In the genomic region with DNA sequence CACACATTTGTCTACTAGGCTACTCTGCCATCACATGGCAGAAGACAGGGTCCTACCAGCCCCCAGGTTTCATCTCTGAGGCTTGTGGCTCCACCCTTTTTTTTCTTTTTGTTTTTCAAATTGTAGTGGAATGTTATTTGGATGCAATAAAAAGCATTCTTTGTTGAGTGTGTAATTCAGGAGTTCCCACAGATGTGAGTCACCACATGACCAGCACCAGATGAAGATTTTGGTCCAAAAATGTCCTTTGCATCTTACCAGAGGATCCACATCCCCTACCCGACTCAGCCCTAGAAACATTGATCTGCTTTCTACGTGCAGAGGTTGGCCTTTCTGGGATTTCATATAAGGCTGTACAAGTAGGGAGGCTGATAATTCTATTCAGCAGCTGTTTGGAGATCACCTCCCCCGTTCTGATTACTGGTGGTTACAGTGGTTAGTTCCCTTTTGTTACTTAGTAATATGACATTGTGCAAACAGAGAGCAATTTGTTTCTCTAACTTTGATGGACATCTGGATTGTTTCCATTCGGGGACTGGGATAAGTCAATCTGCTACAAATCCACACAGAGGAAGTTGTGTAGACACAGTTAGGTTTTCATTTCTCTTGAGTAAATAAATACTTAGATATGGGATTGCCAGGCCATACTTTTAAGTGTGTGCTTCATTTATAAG, we compare ENCODE assay signal across 30 mouse cellular contexts.
A peak's percentile ranks its signal among the peaks of the same experiment; 100 is the strongest.
DNase-seq lines count a peak whose midpoint lies in the region; ATAC-seq and TF ChIP-seq lines count a peak whose summit lies in the region.
"Had no signal": no experiment of that assay in that cellular context is flagged by ENCODE, and none has a peak within 500 bp of the region (broad histone marks: within the 10 kb centered on the region; RNA-seq: fewer than 3 reads in every experiment).

No protein-coding gene starts in this region.

- no peak overlapping the region for H3K4me3 ChIP-seq in intestine, embryonic 14.5 days (ENCODE audit: low read depth, low read length)
- no peak overlapping the region for H3K4me3 ChIP-seq in intestine, postnatal 0 days (ENCODE audit: low read depth, low read length)
- no peak overlapping the region for H3K4me3 ChIP-seq in stomach, postnatal 0 days (ENCODE audit: low read depth, low read length)
- no peak overlapping the region for H3K4me3 ChIP-seq in forebrain, postnatal 0 days (ENCODE audit: low read depth, low read length)
- H3K4me3 ChIP-seq: embryonic facial prominence, embryonic 15.5 days; forebrain, embryonic 10.5 days; heart, embryonic 12.5 days; hindbrain, embryonic 12.5 days; limb, embryonic 12.5 days; megakaryocyte, embryonic 14.5 days had no signal

- peaks cover 34% of the 10 kb centered on the region for H3K4me1 ChIP-seq in intestine, embryonic 14.5 days (replicated peaks; ENCODE audit: control insufficient read depth, insufficient read depth, low read length)
- no peaks in the 10 kb centered on the region for H3K4me1 ChIP-seq in intestine, postnatal 0 days (replicated peaks; ENCODE audit: control insufficient read depth, insufficient read depth, low read length)
- H3K4me1 ChIP-seq in stomach, postnatal 0 days (replicated peaks; ENCODE audit: control insufficient read depth, insufficient read depth): peaks cover 3% of the 10 kb centered on the region; the same call in 1 of the 2 replicates
- H3K4me1 ChIP-seq in forebrain, postnatal 0 days (ENCODE audit: insufficient read depth): no peaks in the 10 kb centered on the region
- H3K4me1 ChIP-seq: forebrain, embryonic 10.5 days; megakaryocyte, embryonic 14.5 days had no signal

- no peaks in the 10 kb centered on the region for H3K27me3 ChIP-seq in intestine, embryonic 14.5 days (replicated peaks; ENCODE audit: control insufficient read depth, insufficient read depth, low read length)
- no peaks in the 10 kb centered on the region for H3K27me3 ChIP-seq in intestine, postnatal 0 days (replicated peaks; ENCODE audit: control insufficient read depth, insufficient read depth, low read length)
- no peaks in the 10 kb centered on the region for H3K27me3 ChIP-seq in stomach, postnatal 0 days (ENCODE audit: control insufficient read depth, insufficient read depth, low read length)
- H3K27me3 ChIP-seq in forebrain, postnatal 0 days (ENCODE audit: insufficient read depth, low read length): no peaks in the 10 kb centered on the region

- H3K27ac ChIP-seq in intestine, embryonic 14.5 days (ENCODE audit: low read depth): peak overlapping the region; percentile 65
- H3K27ac ChIP-seq in intestine, postnatal 0 days (ENCODE audit: low read depth, low read length): no peak overlapping the region
- H3K27ac ChIP-seq in stomach, postnatal 0 days (replicated peaks): 0 out of 2 replicates have a peak overlapping the region, but pooled peaks have one; percentile 61
- no peak overlapping the region for H3K27ac ChIP-seq in forebrain, postnatal 0 days (ENCODE audit: low read depth, low read length)
- H3K27ac ChIP-seq: embryonic facial prominence, embryonic 15.5 days; forebrain, embryonic 10.5 days; hindbrain, embryonic 12.5 days; limb, embryonic 12.5 days had no signal

- no peak for ATAC-seq in intestine, embryonic 14.5 days (replicated peaks; ENCODE audit: low FRiP score, low TSS enrichment, low read depth)
- no peak for ATAC-seq in intestine, postnatal 0 days
- ATAC-seq in common myeloid progenitor, adult 5-6 weeks (replicated peaks; ENCODE audit: low read depth, poor library complexity, severe bottlenecking): peak; percentile 71
- ATAC-seq in megakaryocyte, adult 5-6 weeks (ENCODE audit: poor library complexity, severe bottlenecking): peak; percentile 66
- ATAC-seq in stomach, postnatal 0 days (ENCODE audit: low FRiP score, low TSS enrichment): no peak
- no peak for ATAC-seq in forebrain, postnatal 0 days
- ATAC-seq: forebrain, embryonic 16.5 days; liver, postnatal 0 days; midbrain, embryonic 16.5 days had no signal

- no peaks in the 10 kb centered on the region for H3K36me3 ChIP-seq in intestine, embryonic 14.5 days (ENCODE audit: control insufficient read depth, insufficient read depth, low read length)
- no peaks in the 10 kb centered on the region for H3K36me3 ChIP-seq in intestine, postnatal 0 days (ENCODE audit: control insufficient read depth, insufficient read depth)
- no peaks in the 10 kb centered on the region for H3K36me3 ChIP-seq in stomach, postnatal 0 days (ENCODE audit: control insufficient read depth, insufficient read depth, low read length)
- H3K36me3 ChIP-seq in forebrain, postnatal 0 days (ENCODE audit: insufficient read depth): no peaks in the 10 kb centered on the region
- H3K36me3 ChIP-seq: embryonic facial prominence, embryonic 15.5 days; forebrain, embryonic 10.5 days; heart, embryonic 12.5 days; hindbrain, embryonic 12.5 days; limb, embryonic 12.5 days had no signal

- 39% methylated on average over 4 of the region's 4 CpGs for WGBS in intestine, embryonic 14.5 days
- 41% methylated on average over 4 of the region's 4 CpGs for WGBS in intestine, postnatal 0 days
- WGBS in stomach, postnatal 0 days: 20% methylated on average over 4 of the region's 4 CpGs
- 76% methylated on average over 4 of the region's 4 CpGs for WGBS in forebrain, postnatal 0 days

- no peak overlapping the region for H3K9ac ChIP-seq in intestine, embryonic 14.5 days (ENCODE audit: low read length)
- H3K9ac ChIP-seq in intestine, postnatal 0 days (ENCODE audit: low read depth, low read length): no peak overlapping the region
- no peak overlapping the region for H3K9ac ChIP-seq in stomach, postnatal 0 days (ENCODE audit: low read length)
- H3K9ac ChIP-seq in forebrain, postnatal 0 days: no peak overlapping the region
- H3K9ac ChIP-seq: embryonic facial prominence, embryonic 15.5 days; heart, embryonic 12.5 days; hindbrain, embryonic 12.5 days; limb, embryonic 12.5 days; liver, postnatal 0 days had no signal

- H3K4me2 ChIP-seq in intestine, embryonic 14.5 days (ENCODE audit: low read length): no peak overlapping the region
- H3K4me2 ChIP-seq in intestine, postnatal 0 days (replicated peaks; ENCODE audit: low read depth): no peak overlapping the region
- no peak overlapping the region for H3K4me2 ChIP-seq in stomach, postnatal 0 days (replicated peaks; ENCODE audit: low read depth)
- H3K4me2 ChIP-seq in forebrain, postnatal 0 days (ENCODE audit: low read depth): no peak overlapping the region
- H3K4me2 ChIP-seq: embryonic facial prominence, embryonic 15.5 days; heart, embryonic 12.5 days; hindbrain, embryonic 12.5 days; limb, embryonic 12.5 days; liver, embryonic 11.5 days had no signal

- TF ChIP-seq EP300 in stomach, postnatal 0 days (optimal IDR thresholded peaks at IDR 0.05): no peak

- no peak for TF ChIP-seq CTCF in intestine, postnatal 0 days (IDR thresholded peaks at IDR 0.05; ENCODE audit: low read depth)
- TF ChIP-seq CTCF in stomach, postnatal 0 days (IDR thresholded peaks at IDR 0.05; ENCODE audit: low read depth): no peak
- no peak for TF ChIP-seq CTCF in forebrain, postnatal 0 days (IDR thresholded peaks at IDR 0.05; ENCODE audit: low read depth)

- H3K9me3 ChIP-seq in intestine, embryonic 14.5 days (ENCODE audit: control insufficient read depth, low read length): no peaks in the 10 kb centered on the region
- H3K9me3 ChIP-seq in intestine, postnatal 0 days (ENCODE audit: control insufficient read depth): no peaks in the 10 kb centered on the region
- no peaks in the 10 kb centered on the region for H3K9me3 ChIP-seq in stomach, postnatal 0 days (ENCODE audit: control insufficient read depth, low read length)
- H3K9me3 ChIP-seq in forebrain, postnatal 0 days (ENCODE audit: low read length): no peaks in the 10 kb centered on the region
- H3K9me3 ChIP-seq: embryonic facial prominence, embryonic 15.5 days; forebrain, embryonic 10.5 days; heart, embryonic 12.5 days; hindbrain, embryonic 12.5 days; limb, embryonic 12.5 days; megakaryocyte, embryonic 14.5 days had no signal

- DNase-seq in intestine, embryonic 14.5 days (ENCODE audit: low spot score): no peak
- no peak for DNase-seq in stomach, postnatal 0 days (ENCODE audit: low spot score)
- DNase-seq in spleen, postnatal 4 days (ENCODE audit: low spot score in 2 of 2): no peak
- DNase-seq in lung, postnatal 4 days: no peak
- no peak for DNase-seq in forebrain, postnatal 0 days
- DNase-seq: adrenal gland, adult 2 months; B cell, adult 2 months; cerebellum, adult 2 months; cerebellum, postnatal 25 days; gastrocnemius, postnatal 14 days; heart, adult 18-20 months; kidney, adult 8-10 months; kidney, postnatal 25 days; layer of hippocampus, postnatal 36 days; liver, postnatal 0 days; right cerebral cortex, adult 18-20 months; right cerebral cortex, postnatal 4 days; thymus, postnatal 25 days had no signal

Comparison
In these comparisons a context has a peak if more than half of its experiments do, and no peak if none do; other contexts are left out.
1. H3K27ac ChIP-seq: peak in intestine, embryonic 14.5 days (single experiment) and stomach, postnatal 0 days (single experiment); none in intestine, postnatal 0 days (single experiment) and forebrain, postnatal 0 days (single experiment).
2. ATAC-seq: peak in common myeloid progenitor, adult 5-6 weeks (single experiment) and megakaryocyte, adult 5-6 weeks (single experiment); none in intestine, embryonic 14.5 days (single experiment), intestine, postnatal 0 days (single experiment), stomach, postnatal 0 days (single experiment) and forebrain, postnatal 0 days (single experiment).